Mouse (Mus musculus) frontal cortex, postnatal 14 days (tissue): ENCODE data around the gene Tmem189.

Source experiments
- DNase-seq, 2 experiments: peaks; one replicate each; pipeline ENCODE4 v3.0.0; 2022; ENCODE audit warnings: low spot score in 2 of 2

Tmem189 gene

GRCm38 (mm10) chr2:167701472-167701871 lies 11.8 kb upstream of the Tmem189 start:
- no peak for DNase-seq

- no peak for DNase-seq
These were observed 10.4 kb upstream of the Tmem189 start for GRCm38 (mm10) chr2:167700018-167700417.

GRCm38 (mm10) chr2:167697902-167698301 lies 8.3 kb upstream of the Tmem189 start:
- DNase-seq = no peak

GRCm38 (mm10) chr2:167696143-167696542 lies 6.5 kb upstream of the Tmem189 start:
- no peak for DNase-seq

GRCm38 (mm10) chr2:167695491-167695890 lies 5.9 kb upstream of the Tmem189 start:
- DNase-seq = no peak

- DNase-seq = no peak
These were observed 5.3 kb upstream of the Tmem189 start for GRCm38 (mm10) chr2:167694963-167695362.

GRCm38 (mm10) chr2:167694244-167694643 lies 4.6 kb upstream of the Tmem189 start:
- no peak for DNase-seq

GRCm38 (mm10) chr2:167693540-167693939 lies 3.9 kb upstream of the Tmem189 start:
- no peak for DNase-seq

- no peak for DNase-seq
These were observed 3.2 kb upstream of the Tmem189 start for GRCm38 (mm10) chr2:167692831-167693230.

GRCm38 (mm10) chr2:167691871-167692661 lies 2.4 kb upstream of the Tmem189 start:
- DNase-seq = no peak

GRCm38 (mm10) chr2:167691410-167691809 lies 1.8 kb upstream of the Tmem189 start:
- DNase-seq = no peak

GRCm38 (mm10) chr2:167690962-167691311 lies 1.3 kb upstream of the Tmem189 start:
- no peak for DNase-seq

- DNase-seq = peak in 1 of 2 experiments; percentile 47
These were observed 768 bp upstream of the Tmem189 start for GRCm38 (mm10) chr2:167690219-167690961.

- peak; percentile 53 to 69 for DNase-seq
These were observed 847 bp downstream of the Tmem189 start, which contains the start of gene Cebpb for GRCm38 (mm10) chr2:167688498-167689451. TSS of gene Cebpb (plus strand) at chr2:167688915.

- no peak for DNase-seq
These were observed 1.5 kb downstream of the Tmem189 start for GRCm38 (mm10) chr2:167688126-167688497.

GRCm38 (mm10) chr2:167687651-167688101 lies 1.9 kb downstream of the Tmem189 start:
- no peak for DNase-seq

GRCm38 (mm10) chr2:167687250-167687586 lies 2.4 kb downstream of the Tmem189 start:
- no peak for DNase-seq

- DNase-seq = no peak
These were observed 3.0 kb downstream of the Tmem189 start for GRCm38 (mm10) chr2:167686382-167687249.

GRCm38 (mm10) chr2:167685865-167686264 lies 3.8 kb downstream of the Tmem189 start:
- no peak for DNase-seq

GRCm38 (mm10) chr2:167685137-167685536 lies 4.5 kb downstream of the Tmem189 start:
- peak; percentile 88 to 99 for DNase-seq

GRCm38 (mm10) chr2:167683721-167684120 lies 5.9 kb downstream of the Tmem189 start:
- DNase-seq = no peak
